Mouse (Mus musculus): ENCODE measurements at regions not wholly inside any gene's neighbourhood (a gene's known extent, or its start where the extent isn't known, plus 50 kb on each side); places are given as distances from the start of the nearest gene placed in this dataset.

DNA sequence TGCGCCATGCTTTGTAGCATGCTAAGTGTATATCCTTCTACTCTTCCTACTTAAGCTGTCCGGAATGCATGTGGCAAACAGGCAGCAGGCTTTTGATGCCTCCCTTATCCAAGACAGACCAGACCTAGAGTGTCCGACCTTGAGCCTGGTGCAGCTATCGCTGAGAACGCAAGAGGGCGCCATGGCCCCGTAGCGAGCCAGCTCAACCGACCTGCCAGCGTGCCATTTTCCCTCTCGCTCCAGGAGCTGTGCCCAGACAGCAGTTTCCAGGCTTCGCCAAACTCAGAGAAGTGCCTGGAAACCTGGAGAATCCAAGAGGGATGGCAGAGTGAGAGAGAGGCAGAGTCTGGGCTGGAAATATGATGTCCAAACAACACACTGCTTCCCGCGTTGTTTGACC lies 155.8 kb upstream of the Gm12830 start:
- DNase-seq (ENCODE audit: low spot score in 2 of 2): peak; percentile 62 to 68

DNA sequence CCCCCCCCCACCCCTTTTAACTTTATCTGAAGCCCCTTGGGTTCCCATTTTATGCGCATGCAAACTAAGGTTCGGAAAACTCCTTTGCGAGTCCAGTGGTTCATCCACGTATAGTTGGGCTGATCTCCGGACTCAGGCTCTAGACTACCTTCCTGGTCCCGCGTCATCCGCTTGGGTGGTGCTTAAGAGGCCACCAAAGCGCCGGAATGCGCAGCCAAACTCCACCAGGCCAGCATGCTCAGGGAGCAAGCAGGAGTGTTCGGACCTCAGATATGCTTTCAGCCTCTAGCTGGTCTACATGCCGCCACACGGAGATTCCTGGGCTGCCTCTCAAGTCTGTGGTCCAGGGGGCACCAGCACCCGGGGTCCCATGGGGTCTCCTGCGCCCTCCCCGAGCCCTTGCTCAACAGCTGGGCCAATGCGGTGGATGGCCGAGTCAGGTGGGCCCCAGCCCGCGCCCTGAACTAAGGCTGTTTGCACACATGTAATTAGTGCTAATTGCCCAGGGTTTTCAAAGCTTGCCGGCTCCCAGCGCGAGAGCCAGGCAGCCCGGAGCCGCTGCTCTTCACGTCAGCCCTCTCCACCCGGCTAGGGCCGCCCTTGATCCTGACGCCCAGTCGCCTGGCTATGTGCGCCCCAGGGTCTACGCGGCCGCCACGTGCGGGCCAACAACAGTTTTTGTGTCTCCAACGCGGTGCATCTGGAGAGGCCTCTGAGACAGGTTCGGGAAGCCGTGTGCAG lies 155.1 kb upstream of the Gm12830 start:
- DNase-seq (ENCODE audit: low spot score in 2 of 2): no peak

DNA sequence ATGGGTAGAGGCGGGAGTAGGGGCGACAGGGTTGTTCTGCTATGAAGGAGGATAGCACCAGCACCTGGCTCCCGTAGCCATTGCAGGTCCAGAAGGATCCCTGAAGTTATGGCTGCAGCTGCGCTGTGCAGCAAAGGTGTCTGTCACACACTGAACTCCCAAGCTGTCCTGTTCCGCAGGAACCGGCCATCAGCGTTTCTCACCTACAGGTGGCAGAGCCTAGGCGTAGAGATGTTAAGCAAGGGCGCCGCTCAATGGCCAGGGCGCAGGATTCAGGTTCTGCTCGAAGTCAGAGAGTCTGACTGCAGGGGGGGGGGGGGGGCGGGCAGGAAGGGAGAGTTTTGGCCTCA lies 154.6 kb upstream of the Gm12830 start:
- no peak for DNase-seq (ENCODE audit: low spot score in 2 of 2)

DNA sequence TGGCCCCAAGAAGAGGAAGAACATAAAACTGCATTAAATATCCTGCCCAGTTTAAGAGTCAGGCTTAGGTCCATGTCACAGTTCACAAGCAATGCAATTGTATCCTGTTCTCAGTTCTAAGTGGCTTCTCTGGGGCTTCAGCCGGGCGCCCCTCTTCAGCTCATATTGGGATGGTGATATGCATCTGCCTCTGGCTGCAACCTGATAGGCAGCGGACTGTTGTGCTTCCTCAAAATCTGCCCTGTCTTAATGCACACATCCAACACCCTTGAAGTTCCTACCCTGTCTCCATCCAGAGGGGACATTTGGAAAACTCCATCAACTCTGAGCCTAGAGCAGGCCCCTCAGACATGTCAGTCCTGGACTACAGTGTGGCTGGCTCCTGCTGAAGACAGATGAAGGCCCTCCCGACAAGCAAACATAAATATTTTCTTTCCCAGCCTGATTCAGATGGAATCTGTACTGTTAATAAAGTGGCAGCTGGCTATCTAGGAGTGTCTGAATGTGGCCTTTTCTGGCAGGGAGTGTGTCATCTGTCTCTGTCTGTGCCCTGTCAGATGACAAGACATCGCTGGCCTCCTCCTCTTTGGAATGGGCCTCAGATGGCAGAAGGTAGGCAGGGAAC lies 149.3 kb upstream of the Gm12830 start:
- DNase-seq (ENCODE audit: low spot score in 2 of 2): no peak

DNA sequence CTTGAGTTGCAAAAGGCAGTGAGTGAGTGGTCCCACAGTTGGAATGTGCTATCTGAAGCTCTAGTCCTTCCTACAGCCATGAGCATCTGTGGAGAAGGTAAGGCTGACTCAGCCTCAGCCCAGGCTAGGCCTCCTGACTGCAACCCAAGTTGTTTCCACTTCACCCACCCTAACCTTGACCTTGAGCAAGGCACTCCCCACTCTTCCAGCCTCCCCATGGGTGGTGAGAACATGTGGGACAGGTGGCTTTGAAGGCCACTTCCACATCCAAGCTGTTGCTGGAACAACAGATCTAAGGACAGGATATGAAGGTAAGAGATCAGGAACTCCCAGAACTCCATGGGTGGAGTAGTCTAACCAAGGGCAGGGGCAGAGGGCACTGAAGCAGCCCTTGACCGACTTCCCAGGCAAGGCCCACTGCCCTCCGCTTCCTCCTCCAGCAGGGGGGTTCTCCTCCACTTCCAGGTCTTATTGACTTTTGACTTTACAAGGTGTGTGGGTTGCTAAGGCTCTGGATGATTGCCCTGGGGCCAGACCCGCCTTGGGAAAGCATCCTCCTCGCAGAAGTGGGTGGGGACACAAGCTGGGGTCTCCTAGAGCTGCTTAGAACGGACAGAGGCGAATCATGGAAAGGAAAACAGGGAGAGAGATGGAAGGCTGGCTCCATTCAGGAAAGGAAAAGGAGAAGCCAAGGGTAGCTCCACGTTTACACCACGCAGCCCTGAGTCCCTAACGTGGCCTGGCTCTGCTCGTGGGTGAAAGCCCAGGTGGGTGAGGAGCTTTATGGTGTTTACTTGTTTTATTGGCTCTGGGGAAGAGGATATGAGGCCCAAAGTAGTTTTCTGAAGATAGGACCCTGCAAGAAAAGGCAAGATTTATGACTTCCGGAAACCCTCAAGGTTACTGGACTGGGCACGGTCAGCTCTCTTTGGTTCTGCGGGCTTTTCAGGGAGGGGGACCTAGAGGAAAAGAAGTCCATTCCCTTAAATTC lies 144.3 kb upstream of the Gm12830 start:
- DNase-seq (ENCODE audit: low spot score in 2 of 2): no peak

DNA sequence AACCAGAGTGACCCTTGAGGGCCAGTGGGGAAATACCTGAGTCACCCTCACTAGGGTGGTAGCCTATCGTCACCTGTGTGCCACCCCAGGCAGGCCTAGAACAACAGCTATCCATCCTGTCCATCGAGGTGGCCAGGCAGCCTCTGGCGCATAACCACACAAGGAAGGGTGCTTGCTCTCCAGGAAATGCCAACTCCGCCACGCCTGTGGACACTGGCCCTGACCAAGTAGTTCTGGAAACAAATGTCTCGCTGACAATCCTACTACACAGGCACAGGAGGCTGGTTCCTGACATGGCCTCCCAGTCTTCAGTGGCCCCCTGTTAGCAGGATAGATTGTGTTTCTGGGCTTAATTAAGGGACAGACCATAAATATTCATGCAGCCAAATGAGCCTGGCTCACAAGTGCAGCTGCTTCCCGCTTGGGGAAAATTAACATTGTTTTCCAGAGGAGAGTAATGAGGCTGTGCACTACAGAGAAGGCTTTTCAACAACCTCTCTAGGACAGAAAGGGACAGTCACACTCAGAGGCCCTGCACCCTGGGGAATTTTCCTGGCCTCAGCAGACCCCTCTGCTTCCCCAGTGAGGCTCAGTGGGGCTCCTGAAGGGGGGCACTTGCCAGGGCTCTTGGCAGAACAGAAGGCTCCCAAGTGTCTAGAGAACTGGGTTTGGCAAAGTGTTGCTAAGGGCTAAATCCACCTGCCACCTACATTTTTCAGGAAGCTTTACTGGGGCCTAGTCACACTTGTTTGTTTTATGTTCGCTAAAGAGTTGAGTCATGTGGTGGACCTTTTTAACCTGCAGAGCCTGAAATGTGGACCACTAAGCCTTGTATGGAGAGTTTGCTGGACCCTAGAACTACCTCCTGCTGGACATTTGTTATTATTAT lies 143.2 kb upstream of the Gm12830 start:
- DNase-seq (ENCODE audit: low spot score in 2 of 2): no peak

DNA sequence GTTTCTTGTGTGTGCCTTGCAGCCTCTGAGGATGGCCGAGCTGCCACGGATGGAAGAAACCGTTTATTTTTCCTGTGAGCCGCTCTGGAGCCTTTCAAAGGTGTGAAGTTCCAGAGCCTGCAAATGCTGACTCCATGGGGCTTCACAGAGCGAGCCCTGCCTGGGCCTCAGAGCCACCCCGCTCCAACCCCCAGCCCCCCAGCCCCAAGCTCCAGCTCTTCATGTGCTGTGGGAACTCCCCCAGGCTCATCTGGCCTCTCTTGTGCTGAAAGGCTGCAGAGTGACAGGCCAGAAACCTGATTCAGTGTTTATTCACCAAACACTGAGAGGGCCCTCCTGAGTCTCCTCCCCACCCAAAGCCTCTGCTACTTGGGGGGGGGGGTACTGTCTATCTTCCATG lies 141.2 kb upstream of the Gm12830 start:
- no peak for DNase-seq (ENCODE audit: low spot score in 2 of 2)

DNA sequence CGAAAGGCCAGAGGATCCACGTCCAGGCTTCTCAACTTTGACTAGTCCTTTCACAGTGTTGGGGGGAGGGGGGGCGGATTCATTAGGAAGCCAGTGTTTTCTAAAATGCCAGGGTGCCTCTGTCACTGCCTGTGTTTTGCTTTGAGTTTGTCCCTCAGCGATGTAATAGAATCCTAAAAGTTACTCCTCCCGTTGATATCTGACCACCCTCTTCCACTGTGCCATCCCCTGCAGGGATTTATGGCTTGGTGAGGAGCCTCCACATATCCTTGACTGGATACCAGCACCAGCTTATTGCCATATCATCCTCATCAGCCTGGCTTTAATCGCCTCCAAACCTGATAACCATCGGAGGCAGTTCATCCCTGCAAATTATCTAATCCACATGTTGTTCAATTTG lies 138.6 kb upstream of the Gm12830 start:
- DNase-seq (ENCODE audit: low spot score in 2 of 2): no peak

DNA sequence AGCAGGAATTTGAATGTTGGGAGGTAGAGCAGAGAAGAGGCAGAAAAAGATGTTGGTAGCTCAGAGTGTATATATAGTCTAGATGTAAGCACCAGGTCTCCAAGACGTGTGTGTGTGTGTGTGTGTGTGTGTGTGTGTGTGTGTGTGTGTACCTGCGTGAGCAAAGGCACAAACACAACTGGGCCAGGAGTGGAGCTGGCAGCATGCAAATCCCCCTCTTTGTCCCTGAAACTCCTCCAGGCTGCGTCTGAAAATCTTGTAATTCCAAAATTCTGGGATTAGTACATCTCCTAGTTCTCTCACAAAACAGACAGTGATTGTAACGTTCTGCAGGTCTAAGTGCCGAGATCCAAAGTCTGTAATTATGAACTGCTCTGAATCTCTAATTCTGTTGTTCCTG lies 137.8 kb upstream of the Gm12830 start:
- DNase-seq (ENCODE audit: low spot score in 2 of 2): no peak

DNA sequence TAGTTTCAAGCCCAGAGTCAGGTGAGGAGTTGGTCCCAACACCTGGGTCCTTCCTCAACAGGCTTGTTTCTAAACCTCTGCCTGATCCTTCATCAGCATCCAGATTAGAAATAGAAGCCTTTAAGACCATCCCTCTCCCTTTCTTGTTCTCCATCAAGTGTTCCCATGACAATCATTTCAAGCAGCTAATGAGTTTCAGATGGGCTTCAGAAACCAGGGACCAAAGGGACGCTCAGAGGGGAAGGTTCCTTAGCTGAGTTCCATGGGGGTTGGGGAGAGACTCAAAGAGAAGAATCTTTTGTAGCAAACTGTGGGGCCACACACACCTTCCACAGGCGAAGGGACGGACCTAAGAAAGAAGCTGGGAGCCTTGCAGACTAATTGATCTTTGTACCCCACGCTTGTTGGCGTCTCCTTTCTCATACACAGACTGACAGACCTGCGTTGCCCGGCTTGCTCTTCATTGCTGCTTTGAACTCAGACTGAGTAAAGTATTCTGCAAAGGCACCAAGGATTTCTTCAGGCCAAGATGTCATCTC lies 136.6 kb upstream of the Gm12830 start:
- DNase-seq (ENCODE audit: low spot score in 2 of 2): no peak

DNA sequence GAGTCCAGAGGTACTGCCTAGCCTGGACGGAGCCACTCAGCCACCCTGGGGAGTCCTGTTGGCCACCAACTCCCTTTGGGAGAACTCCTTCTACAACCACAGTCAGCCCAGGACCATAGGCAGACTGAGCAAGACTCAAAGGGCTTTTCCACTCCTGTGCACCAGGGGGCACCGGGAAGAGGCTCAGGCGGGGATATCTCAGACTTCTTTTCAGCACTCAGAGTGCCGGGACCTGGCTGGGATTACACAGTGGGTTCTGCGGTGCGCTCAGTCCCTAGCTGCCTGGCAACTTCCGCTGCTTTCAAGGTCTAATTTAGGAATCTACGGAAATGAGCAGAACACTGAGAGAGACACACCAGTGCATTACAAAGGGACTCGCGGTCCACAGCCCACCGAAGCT lies 136.1 kb upstream of the Gm12830 start:
- DNase-seq (ENCODE audit: low spot score in 2 of 2): no peak

DNA sequence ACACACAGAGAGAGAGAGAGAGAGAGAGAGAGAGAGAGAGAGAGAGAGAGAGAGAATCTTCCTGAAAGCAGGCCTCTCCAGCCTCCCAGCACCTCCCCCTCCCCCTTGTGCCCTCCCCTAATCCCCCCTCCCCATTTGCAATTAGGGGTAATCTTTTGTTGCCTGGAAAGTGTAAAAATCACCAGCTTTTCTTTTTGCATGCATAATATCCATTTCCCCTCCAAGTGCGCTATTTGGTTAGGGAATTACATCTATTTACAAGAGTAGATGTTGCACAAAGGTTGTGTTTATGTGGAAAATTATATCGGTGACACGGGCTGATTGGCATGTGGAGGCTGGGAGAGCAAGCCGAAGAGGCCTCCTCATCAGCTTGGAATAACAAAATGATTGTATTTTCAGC lies 135.4 kb upstream of the Gm12830 start:
- no peak for DNase-seq (ENCODE audit: low spot score in 2 of 2)

DNA sequence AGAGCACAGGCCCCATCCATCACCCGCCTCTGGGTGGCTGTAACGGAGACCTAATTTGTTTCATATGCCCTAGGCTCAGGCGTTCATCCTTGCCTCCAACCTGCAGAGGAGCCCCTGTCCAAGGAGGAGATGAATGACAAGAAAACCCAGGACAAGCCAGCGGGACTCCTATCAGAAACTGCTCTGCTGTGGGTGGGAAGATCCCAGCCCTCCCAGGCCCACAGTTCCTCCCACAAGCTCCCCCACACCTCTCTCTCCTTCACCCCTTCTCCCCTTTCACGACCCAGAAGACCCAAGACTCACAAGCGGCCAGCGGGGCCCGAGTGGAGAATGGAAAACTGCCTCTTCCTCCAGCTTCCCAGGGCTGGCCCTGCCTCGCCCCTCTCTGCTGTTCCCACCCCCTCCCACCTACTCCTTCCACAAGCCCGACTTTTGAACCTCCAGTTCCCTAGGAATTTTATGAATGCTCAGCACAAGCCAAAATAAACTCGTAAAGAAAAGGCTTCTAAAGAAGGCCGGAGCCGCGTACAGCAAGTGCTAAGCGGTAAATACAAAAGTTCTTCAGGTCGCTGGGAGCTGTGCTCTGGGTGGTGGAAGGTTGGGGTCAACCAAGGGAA lies 133.1 kb upstream of the Gm12830 start:
- DNase-seq (ENCODE audit: low spot score in 2 of 2): no peak

DNA sequence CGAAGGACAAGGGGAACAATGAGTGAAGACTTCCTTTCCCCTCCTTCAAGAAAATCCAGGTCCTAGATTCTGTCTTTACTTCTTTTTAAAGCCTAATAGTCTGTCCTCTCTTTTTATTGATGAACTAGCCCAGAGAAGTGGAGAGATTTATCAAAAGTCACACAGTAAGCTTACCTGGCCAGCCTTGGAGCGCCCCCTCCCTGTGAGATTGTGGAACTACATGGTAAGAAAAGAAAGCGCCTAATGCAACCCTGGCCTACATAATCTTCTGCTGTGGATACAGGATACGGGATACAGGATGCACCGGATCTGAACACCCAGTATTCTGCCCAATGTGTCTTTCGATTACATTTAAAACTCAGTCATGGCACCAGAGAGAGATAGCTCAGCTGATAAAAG lies 132.6 kb upstream of the Gm12830 start:
- DNase-seq (ENCODE audit: low spot score in 2 of 2): no peak

DNA sequence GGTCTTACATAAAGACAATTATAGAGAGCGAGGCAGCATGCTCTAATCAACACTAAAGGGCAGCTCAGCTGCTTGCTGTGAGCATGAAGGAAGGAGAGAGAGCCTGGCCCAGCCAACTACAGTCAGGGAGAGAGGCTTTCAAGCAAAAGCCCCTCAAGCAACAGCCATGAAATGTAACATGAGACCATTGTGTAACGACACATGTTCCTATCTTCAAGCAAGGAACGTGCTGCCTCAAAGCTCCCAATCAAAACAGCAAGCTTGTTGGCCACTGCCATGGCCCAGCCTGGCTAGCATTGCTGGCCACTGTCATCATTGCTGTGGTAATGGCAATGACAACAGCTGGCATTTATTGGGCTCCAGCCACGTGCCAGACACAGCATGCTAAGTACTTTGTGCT lies 115.9 kb upstream of the Gm12830 start:
- no peak for DNase-seq (ENCODE audit: low spot score in 2 of 2)

DNA sequence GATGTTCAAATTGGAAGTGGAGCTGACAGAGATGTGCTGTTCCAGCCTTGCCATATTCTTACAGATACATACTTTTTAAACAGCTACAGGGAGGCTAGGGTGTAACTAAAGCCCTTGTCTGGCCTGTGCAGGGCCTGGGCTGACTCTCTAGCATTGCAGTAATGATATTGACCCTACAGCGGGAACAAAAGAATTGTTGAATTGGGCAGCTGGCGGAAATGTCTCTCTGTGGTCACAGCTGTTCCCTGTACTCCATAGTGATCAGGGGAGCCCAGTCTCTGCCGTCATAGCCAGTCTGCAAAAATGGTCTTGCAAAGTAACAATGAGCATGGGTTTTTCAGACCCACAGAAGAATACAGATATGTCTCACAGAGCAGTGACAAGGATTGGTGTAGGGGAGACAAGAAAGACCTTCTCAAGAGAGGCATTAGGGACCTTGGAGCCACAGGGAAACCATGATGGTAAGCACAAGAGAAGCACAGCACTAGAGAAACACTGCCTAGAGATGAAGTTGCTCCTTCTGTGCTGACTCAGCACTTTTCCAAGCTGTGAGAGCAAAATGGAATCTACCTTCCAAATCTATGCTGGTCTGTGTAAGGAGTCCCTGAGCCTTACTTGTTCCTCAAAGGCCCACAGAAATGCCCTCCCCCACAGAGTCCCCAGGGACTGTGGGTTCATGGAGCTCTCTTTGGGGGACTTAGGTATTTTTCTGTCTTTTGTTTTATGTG lies 111.2 kb upstream of the Gm12830 start:
- no peak for DNase-seq (ENCODE audit: low spot score in 2 of 2)

DNA sequence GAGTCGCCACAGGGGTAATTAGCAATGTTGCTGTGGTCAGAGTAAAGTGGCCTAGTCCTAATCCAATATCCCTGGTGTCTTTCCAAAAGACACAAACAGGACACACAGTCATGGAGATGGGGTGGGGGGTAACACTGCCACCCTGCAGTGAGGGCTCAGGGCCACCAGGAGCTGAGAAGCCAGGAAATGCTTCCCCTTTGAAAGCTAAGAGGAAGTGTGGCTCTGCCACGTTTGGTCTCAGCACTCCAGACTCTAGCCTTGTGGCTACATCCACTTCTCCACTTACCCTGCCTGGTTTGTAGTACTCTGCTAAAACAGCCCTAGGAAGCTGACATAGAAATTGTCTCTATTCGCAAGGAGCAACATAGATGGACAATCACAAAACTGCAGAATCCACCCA lies 110.4 kb upstream of the Gm12830 start:
- DNase-seq (ENCODE audit: low spot score in 2 of 2): no peak

DNA sequence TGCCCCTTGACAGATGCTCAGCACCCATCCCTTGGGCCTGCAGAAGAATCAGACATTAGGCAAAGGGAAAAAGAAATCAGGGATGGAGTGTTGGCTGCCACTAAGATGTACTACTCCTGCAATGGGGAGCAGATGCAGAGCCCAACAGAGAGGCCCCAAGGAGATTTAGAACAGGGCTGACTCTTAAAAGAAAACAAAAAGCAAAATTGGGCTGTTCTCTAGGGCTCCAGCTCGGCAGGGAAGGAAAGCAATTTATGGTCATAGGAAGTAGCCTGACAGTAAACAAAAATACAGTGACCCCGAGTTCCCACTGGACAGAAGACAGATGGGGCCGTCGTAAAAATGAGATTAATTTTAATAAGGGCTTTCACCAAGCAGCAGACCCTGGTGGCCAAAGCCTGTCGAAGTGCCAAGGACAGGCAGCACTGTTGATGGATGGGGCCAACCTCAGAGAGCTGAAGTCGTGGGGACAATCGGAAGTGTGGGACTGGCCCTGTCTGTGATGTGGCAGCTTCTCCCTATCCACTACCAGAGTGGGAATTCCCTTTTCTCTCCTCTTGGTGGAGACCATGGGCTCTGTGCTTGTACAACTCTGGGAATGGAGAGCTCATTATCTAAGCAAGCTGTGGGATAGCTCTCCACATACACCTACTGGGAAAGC lies 109.4 kb upstream of the Gm12830 start:
- DNase-seq (ENCODE audit: low spot score in 2 of 2): no peak

DNA sequence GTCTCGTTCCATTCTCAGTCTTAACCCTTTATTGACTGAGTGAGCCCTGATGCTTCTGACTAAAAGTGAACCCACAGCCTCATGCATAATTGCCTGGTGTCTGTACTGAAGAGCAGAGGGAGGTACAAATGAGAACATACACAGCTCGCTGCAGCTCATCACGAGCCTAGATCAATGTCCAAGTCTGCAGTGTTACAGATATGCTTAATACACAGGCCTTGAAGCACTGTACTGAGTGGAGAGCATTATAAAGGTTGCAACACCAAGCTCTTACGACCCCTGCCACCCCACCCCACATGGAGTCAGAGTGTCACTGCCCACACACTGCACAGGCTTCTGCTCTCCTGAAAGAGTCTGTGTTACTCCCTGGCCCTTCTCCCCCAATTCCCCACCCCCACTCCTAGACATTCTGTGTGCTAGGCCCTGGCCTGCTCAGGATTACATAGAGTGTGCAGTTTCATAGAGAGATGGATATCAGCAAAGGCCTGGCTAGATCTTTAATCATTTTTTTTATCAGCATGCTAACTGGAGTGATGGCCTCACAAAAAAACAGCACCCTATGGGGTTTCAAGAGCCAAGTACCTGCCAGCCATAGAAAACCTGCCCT lies 108.5 kb upstream of the Gm12830 start:
- no peak for DNase-seq (ENCODE audit: low spot score in 2 of 2)
